Comparison of ENCODE assay signal across 8 mouse cellular contexts in genomic region chr7:45053117-45053930, GRCm38 (mm10). TPM values are rescaled to one million over a fixed set of nuclear protein-coding genes. Genes with fewer than 3 reads are reported as not detected.
DNase-seq lines count a peak whose midpoint lies in the region; ATAC-seq and TF ChIP-seq lines count a peak whose summit lies in the region.

No protein-coding gene starts in this region.

- H3K9ac ChIP-seq in hindbrain, embryonic 16.5 days (ENCODE audit: low read depth, low read length) = peak overlapping the region; percentile 93

- H3K36me3 ChIP-seq in hindbrain, embryonic 16.5 days (ENCODE audit: control insufficient read depth, insufficient read depth, low read length) = peaks cover 21% of the 10 kb centered on the region
- peaks cover 36% of the 10 kb centered on the region for H3K36me3 ChIP-seq in megakaryocyte, embryonic 14.5 days (replicated peaks; ENCODE audit: low read length)

- H3K27me3 ChIP-seq in Patski = no peaks in the 10 kb centered on the region
- no peaks in the 10 kb centered on the region for H3K27me3 ChIP-seq in hindbrain, embryonic 16.5 days (replicated peaks; ENCODE audit: control insufficient read depth, insufficient read depth, low read length)
- H3K27me3 ChIP-seq in megakaryocyte, embryonic 14.5 days (replicated peaks) = no peaks in the 10 kb centered on the region

- peak overlapping the region; percentile 64 for H3K4me3 ChIP-seq in hindbrain, embryonic 16.5 days (ENCODE audit: low read length)
- peak overlapping the region; percentile 91 for H3K4me3 ChIP-seq in megakaryocyte, embryonic 14.5 days (replicated peaks)

- POLR2A ChIA-PET in Patski (lab: Charles Lee) = interaction anchor here (1.0 to 1.7 kb wide), 4 partner anchors 15 to 36 kb away, joined by 3 to 5 read pairs (median 4); no protein-coding TSS in a partner anchor

- CTCF ChIA-PET in Patski (lab: Charles Lee) = interaction anchor here (1.0 to 1.2 kb wide), 2 partner anchors 15 kb away, joined by 5 to 7 read pairs; no protein-coding TSS in a partner anchor

- H3K27ac ChIP-seq in hindbrain, embryonic 16.5 days (ENCODE audit: low read depth, low read length) = peak overlapping the region; percentile 100

- peak; percentile 14 for ATAC-seq in Patski
- ATAC-seq in hindbrain, embryonic 16.5 days = peak; percentile 45

- H3K4me1 ChIP-seq in hindbrain, embryonic 16.5 days (ENCODE audit: control insufficient read depth, insufficient read depth, low read depth, low read length) = peaks cover 18% of the 10 kb centered on the region
- H3K4me1 ChIP-seq in megakaryocyte, embryonic 14.5 days = peaks cover 59% of the 10 kb centered on the region

- TF ChIP-seq CTCF in Patski (IDR thresholded peaks at IDR 0.05) = no peak

- 0% methylated on average over 25 of the region's 59 CpGs for WGBS in hindbrain, embryonic 16.5 days

- in situ Hi-C loops in Patski (cut with MboI; ENCODE audit: low pct_unique_long_range_greater_than_20kb) = no loop called here

- no peak for DNase-seq in Patski (ENCODE audit: low read depth, low spot score)
- DNase-seq in cerebellum, adult 9-11 months = peak; percentile 87
- DNase-seq in gastrocnemius, adult 18-20 months (ENCODE audit: low spot score) = peak; percentile 71
- peak; percentile 56 to 87 for DNase-seq in left cerebral cortex, postnatal 10 days (ENCODE audit: extremely low spot score in 1 of 2, low spot score in 2 of 2)
- peak; percentile 57 to 73 for DNase-seq in right cerebral cortex, adult 2 months (ENCODE audit: low spot score in 2 of 2)
- peak; percentile 79 for DNase-seq in urinary bladder, postnatal 14 days (ENCODE audit: low spot score)

- peak overlapping the region; percentile 93 for H3K4me2 ChIP-seq in hindbrain, embryonic 16.5 days (ENCODE audit: low read length)

- intact Hi-C loops in left cerebral cortex, postnatal 10 days (cut with DNase I) = loop anchor here (5.0 kb wide), 1 partner anchor 36 kb away; the partner anchor contains the start of genes Rras and Scaf1

- no peaks in the 10 kb centered on the region for H3K9me3 ChIP-seq in hindbrain, embryonic 16.5 days (ENCODE audit: control insufficient read depth, low read length)
- H3K9me3 ChIP-seq in megakaryocyte, embryonic 14.5 days = no peaks in the 10 kb centered on the region

RNA-seq across cellular contexts. Expression of gene Prr12, which starts 0.6 kb away (rescaled TPM):
- polyA plus RNA-seq in Patski (2021) = 35.8 TPM
- 10 to 100 TPM; 13.1 to 16.0 TPM for total RNA-seq in gastrocnemius, adult 18-20 months (2021)
- 12.8 and 13.4 TPM in 2 replicates for polyA plus RNA-seq in hindbrain, embryonic 16.5 days (2015; fragmentation: Nextera tagmentation; extraction: Ambion mirVana)
- total RNA-seq in left cerebral cortex, postnatal 10 days (2021) = 10 to 100 TPM; 67.4 to 68.0 TPM
- 63.6 and 73.6 TPM in 2 replicates for polyA plus RNA-seq in megakaryocyte, embryonic 14.5 days (2012; ENCODE audit: insufficient read depth, low replicate concordance)

RNA-seq across cellular contexts. Expression of gene Nosip, which starts 8.9 kb away (rescaled TPM):
- 77.4 TPM for polyA plus RNA-seq in Patski (2021)
- 10 to 100 TPM; 27.9 to 28.3 TPM for total RNA-seq in gastrocnemius, adult 18-20 months (2021)
- 68.8 and 69.0 TPM in 2 replicates for polyA plus RNA-seq in hindbrain, embryonic 16.5 days (2015; fragmentation: Nextera tagmentation; extraction: Ambion mirVana)
- 10 to 100 TPM; 50.1 to 52.3 TPM for total RNA-seq in left cerebral cortex, postnatal 10 days (2021)
- 150 and 186 TPM in 2 replicates for polyA plus RNA-seq in megakaryocyte, embryonic 14.5 days (2012; ENCODE audit: insufficient read depth, low replicate concordance)

RNA-seq across cellular contexts. Expression of gene Prrg2, which starts 9.2 kb away (rescaled TPM):
- 38.6 TPM for polyA plus RNA-seq in Patski (2021)
- 10 to 100 TPM; 10.2 to 10.4 TPM for total RNA-seq in gastrocnemius, adult 18-20 months (2021)
- polyA plus RNA-seq in hindbrain, embryonic 16.5 days (2015; fragmentation: Nextera tagmentation; extraction: Ambion mirVana) = 15.7 and 16.7 TPM in 2 replicates
- 1 to 10 TPM; 5.3 to 9.0 TPM for total RNA-seq in left cerebral cortex, postnatal 10 days (2021)
- 91.5 and 106 TPM in 2 replicates for polyA plus RNA-seq in megakaryocyte, embryonic 14.5 days (2012; ENCODE audit: insufficient read depth, low replicate concordance)

RNA-seq across cellular contexts. Expression of gene Rras, which starts 35.6 kb away (rescaled TPM):
- 78.9 TPM for polyA plus RNA-seq in Patski (2021)
- total RNA-seq in gastrocnemius, adult 18-20 months (2021) = 10 to 100 TPM; 20.8 to 26.8 TPM
- 13.1 and 16.7 TPM in 2 replicates for polyA plus RNA-seq in hindbrain, embryonic 16.5 days (2015; fragmentation: Nextera tagmentation; extraction: Ambion mirVana)
- total RNA-seq in left cerebral cortex, postnatal 10 days (2021) = 1 to 10 TPM; 8.7 to 9.6 TPM
- polyA plus RNA-seq in megakaryocyte, embryonic 14.5 days (2012; ENCODE audit: insufficient read depth, low replicate concordance) = 26.5 and 83.1 TPM in 2 replicates

RNA-seq across cellular contexts. Expression of gene Scaf1, which starts 37.2 kb away (rescaled TPM):
- 80.3 TPM for polyA plus RNA-seq in Patski (2021)
- total RNA-seq in gastrocnemius, adult 18-20 months (2021) = 10 to 100 TPM; 41.3 to 46.2 TPM
- polyA plus RNA-seq in hindbrain, embryonic 16.5 days (2015; fragmentation: Nextera tagmentation; extraction: Ambion mirVana) = 38.6 and 47.1 TPM in 2 replicates
- 100 to 1,000 TPM; 156 to 160 TPM for total RNA-seq in left cerebral cortex, postnatal 10 days (2021)
- 219 and 387 TPM in 2 replicates for polyA plus RNA-seq in megakaryocyte, embryonic 14.5 days (2012; ENCODE audit: insufficient read depth, low replicate concordance)
